Mouse (Mus musculus): ENCODE results near the gene Ccr6. TPM values are rescaled to one million over a fixed set of nuclear protein-coding genes. Genes with fewer than 3 reads are reported as not detected.

Ccr6 gene
- polyA plus RNA-seq, 1 experiment from 2014 or later = not detected

DNA sequence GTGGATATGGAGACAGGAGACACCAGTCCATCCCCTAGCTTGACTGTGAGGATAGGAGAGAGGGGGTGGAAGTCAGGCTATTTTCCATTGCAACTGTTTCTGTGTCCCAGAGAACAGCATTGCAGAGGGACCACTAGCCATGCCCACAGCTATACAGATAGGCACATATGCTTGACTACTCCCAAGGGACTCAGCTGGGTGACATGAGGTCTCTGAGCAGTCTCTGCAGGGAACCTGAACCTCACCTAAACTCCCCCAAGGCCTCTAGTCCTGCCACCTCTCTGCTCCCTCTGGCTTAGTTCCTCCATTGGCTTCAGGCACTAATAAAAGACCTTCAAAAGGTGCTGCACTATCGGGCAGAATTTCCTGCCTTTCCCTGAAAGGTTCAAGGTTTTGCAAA is 11.8 kb upstream of the Ccr6 start:
- DNase-seq (ENCODE audit: low spot score) (no peak), ATAC-seq (replicated peaks; ENCODE audit: insufficient number of reproducible peaks, low FRiP score, low TSS enrichment, low read depth) (no peak)
- Histone ChIP-seq H3K4me2 (ENCODE audit: low read depth, low read length) (no peak overlapping the region), H3K4me1 (ENCODE audit: control insufficient read depth, insufficient read depth, low read length) (no peaks in the 10 kb centered on the region), H3K27me3 (ENCODE audit: control insufficient read depth, insufficient read depth, low read length) (no peaks in the 10 kb centered on the region), H3K4me3 (ENCODE audit: low read depth, low read length) (no peak overlapping the region), H3K36me3 (replicated peaks; ENCODE audit: control insufficient read depth, insufficient read depth, low read depth, low read length) (no peaks in the 10 kb centered on the region), H3K27ac (replicated peaks; ENCODE audit: low read depth, low read length) (no peak overlapping the region), H3K9me3 (replicated peaks; ENCODE audit: control insufficient read depth, low read length) (no peaks in the 10 kb centered on the region), H3K9ac (replicated peaks; ENCODE audit: low read length) (no peak overlapping the region)
- 87% methylated on average over 1 of the region's 1 CpGs for WGBS

- ATAC-seq (replicated peaks; ENCODE audit: insufficient number of reproducible peaks, low FRiP score, low TSS enrichment, low read depth) (no peak), DNase-seq (ENCODE audit: low spot score) (no peak)
- Histone ChIP-seq H3K9me3 (replicated peaks; ENCODE audit: control insufficient read depth, low read length) (no peaks in the 10 kb centered on the region), H3K4me3 (ENCODE audit: low read depth, low read length) (no peak overlapping the region), H3K4me1 (ENCODE audit: control insufficient read depth, insufficient read depth, low read length) (no peaks in the 10 kb centered on the region), H3K36me3 (replicated peaks; ENCODE audit: control insufficient read depth, insufficient read depth, low read depth, low read length) (no peaks in the 10 kb centered on the region), H3K4me2 (ENCODE audit: low read depth, low read length) (no peak overlapping the region), H3K27ac (replicated peaks; ENCODE audit: low read depth, low read length) (no peak overlapping the region), H3K27me3 (ENCODE audit: control insufficient read depth, insufficient read depth, low read length) (no peaks in the 10 kb centered on the region), H3K9ac (replicated peaks; ENCODE audit: low read length) (no peak overlapping the region)
- 89% methylated on average over 2 of the region's 2 CpGs for WGBS
These were observed 10.7 kb upstream of the Ccr6 start for GRCm38 (mm10) chr17:8225166-8225565.

DNA sequence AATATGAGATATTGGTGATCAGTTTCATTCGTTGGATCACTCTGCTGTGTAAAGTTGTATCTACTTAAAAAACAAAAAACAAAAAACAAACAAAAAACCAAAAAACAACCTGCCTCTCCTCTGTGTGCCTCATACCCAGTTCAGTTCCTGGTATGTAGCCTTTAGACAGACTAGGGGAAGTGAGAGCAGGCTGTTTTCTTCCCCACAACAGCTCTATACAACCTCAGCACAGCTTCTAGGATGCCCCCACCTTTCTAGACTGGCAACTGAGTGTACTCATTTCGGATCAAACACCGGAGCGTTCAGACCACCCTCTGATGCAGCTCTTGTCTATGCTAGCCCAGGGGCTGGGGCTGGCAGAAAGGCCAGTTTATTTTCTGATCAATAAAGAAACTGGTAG is 10.1 kb upstream of the Ccr6 start:
- Histone ChIP-seq H3K4me2 (ENCODE audit: low read depth, low read length) (no peak overlapping the region), H3K4me3 (ENCODE audit: low read depth, low read length) (no peak overlapping the region), H3K9me3 (replicated peaks; ENCODE audit: control insufficient read depth, low read length) (no peaks in the 10 kb centered on the region), H3K9ac (replicated peaks; ENCODE audit: low read length) (no peak overlapping the region), H3K4me1 (ENCODE audit: control insufficient read depth, insufficient read depth, low read length) (no peaks in the 10 kb centered on the region), H3K27me3 (ENCODE audit: control insufficient read depth, insufficient read depth, low read length) (no peaks in the 10 kb centered on the region), H3K36me3 (replicated peaks; ENCODE audit: control insufficient read depth, insufficient read depth, low read depth, low read length) (no peaks in the 10 kb centered on the region), H3K27ac (replicated peaks; ENCODE audit: low read depth, low read length) (no peak overlapping the region)
- DNase-seq (ENCODE audit: low spot score) = no peak
- no peak for ATAC-seq (replicated peaks; ENCODE audit: insufficient number of reproducible peaks, low FRiP score, low TSS enrichment, low read depth)
- WGBS = 73% methylated on average over 4 of the region's 4 CpGs

- Histone ChIP-seq H3K27me3 (ENCODE audit: control insufficient read depth, insufficient read depth, low read length) (no peaks in the 10 kb centered on the region), H3K4me3 (ENCODE audit: low read depth, low read length) (no peak overlapping the region), H3K27ac (replicated peaks; ENCODE audit: low read depth, low read length) (no peak overlapping the region), H3K9ac (replicated peaks; ENCODE audit: low read length) (no peak overlapping the region), H3K36me3 (replicated peaks; ENCODE audit: control insufficient read depth, insufficient read depth, low read depth, low read length) (no peaks in the 10 kb centered on the region), H3K4me1 (ENCODE audit: control insufficient read depth, insufficient read depth, low read length) (no peaks in the 10 kb centered on the region), H3K9me3 (replicated peaks; ENCODE audit: control insufficient read depth, low read length) (no peaks in the 10 kb centered on the region), H3K4me2 (ENCODE audit: low read depth, low read length) (no peak overlapping the region)
- 42% methylated on average over 9 of the region's 9 CpGs for WGBS
- DNase-seq (ENCODE audit: low spot score) (no peak), ATAC-seq (replicated peaks; ENCODE audit: insufficient number of reproducible peaks, low FRiP score, low TSS enrichment, low read depth) (no peak)
These were observed 7.2 kb upstream of the Ccr6 start for GRCm38 (mm10) chr17:8228622-8229021.

DNA sequence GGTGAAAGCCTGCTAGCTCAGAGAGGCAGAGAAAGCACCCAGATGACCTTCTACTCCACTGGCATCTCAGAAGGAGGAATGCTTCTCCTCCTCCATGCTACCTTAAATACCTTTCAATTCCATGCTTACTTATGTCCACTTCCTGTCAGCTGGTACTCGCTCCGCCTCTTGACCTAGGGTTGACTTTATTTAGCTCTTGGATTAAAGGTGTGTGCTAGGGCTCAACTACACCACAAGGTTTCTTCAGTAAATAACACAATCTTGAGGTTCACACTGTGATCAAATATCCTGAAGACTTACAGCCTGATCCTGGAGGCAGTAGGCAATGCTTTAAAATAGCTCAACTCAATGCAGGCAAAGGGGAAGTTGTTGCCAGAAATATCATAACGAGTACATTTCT is 6.2 kb upstream of the Ccr6 start:
- H3K36me3 ChIP-seq (replicated peaks; ENCODE audit: control insufficient read depth, insufficient read depth, low read depth, low read length) = no peaks in the 10 kb centered on the region
- DNase-seq (ENCODE audit: low spot score) (no peak), ATAC-seq (replicated peaks; ENCODE audit: insufficient number of reproducible peaks, low FRiP score, low TSS enrichment, low read depth) (no peak)
- H3K27ac ChIP-seq (replicated peaks; ENCODE audit: low read depth, low read length) = no peak overlapping the region
- H3K9ac ChIP-seq (replicated peaks; ENCODE audit: low read length) = no peak overlapping the region
- WGBS = 89% methylated on average over 3 of the region's 3 CpGs
- no peaks in the 10 kb centered on the region for H3K4me1 ChIP-seq (ENCODE audit: control insufficient read depth, insufficient read depth, low read length)
- no peaks in the 10 kb centered on the region for H3K27me3 ChIP-seq (ENCODE audit: control insufficient read depth, insufficient read depth, low read length)
- no peak overlapping the region for H3K4me3 ChIP-seq (ENCODE audit: low read depth, low read length)
- H3K9me3 ChIP-seq (replicated peaks; ENCODE audit: control insufficient read depth, low read length) = no peaks in the 10 kb centered on the region
- no peak overlapping the region for H3K4me2 ChIP-seq (ENCODE audit: low read depth, low read length)

DNA sequence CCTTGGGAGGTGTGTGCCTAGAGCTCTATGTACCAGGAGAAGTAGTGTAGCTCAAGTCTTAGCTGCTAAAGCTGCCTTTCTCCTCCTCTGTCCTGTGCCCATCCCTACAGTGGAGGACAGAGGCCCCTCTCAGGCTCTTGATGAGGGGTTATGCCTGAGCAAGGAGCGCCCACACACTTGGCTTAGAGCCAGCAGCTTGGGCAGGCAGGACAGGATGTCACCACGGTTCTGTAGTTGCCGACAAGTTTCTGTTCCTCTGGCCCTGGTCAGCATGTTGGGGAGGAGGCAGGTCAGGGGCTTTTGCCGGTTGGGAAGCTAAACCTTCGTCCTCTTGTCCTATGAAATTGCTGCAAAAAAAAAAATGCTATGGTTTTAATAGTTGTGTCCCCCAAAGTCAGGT is 3.8 kb upstream of the Ccr6 start:
- Histone ChIP-seq H3K4me2 (ENCODE audit: low read depth, low read length) (no peak overlapping the region), H3K4me1 (ENCODE audit: control insufficient read depth, insufficient read depth, low read length) (no peaks in the 10 kb centered on the region), H3K9me3 (replicated peaks; ENCODE audit: control insufficient read depth, low read length) (no peaks in the 10 kb centered on the region), H3K27me3 (ENCODE audit: control insufficient read depth, insufficient read depth, low read length) (no peaks in the 10 kb centered on the region), H3K9ac (replicated peaks; ENCODE audit: low read length) (no peak overlapping the region), H3K36me3 (replicated peaks; ENCODE audit: control insufficient read depth, insufficient read depth, low read depth, low read length) (no peaks in the 10 kb centered on the region), H3K27ac (replicated peaks; ENCODE audit: low read depth, low read length) (no peak overlapping the region), H3K4me3 (ENCODE audit: low read depth, low read length) (no peak overlapping the region)
- DNase-seq (ENCODE audit: low spot score) (no peak), ATAC-seq (replicated peaks; ENCODE audit: insufficient number of reproducible peaks, low FRiP score, low TSS enrichment, low read depth) (no peak)
- WGBS = 74% methylated on average over 5 of the region's 5 CpGs

GRCm38 (mm10) chr17:8233618-8234214 is 2.1 kb upstream of the Ccr6 start:
- no peak for DNase-seq (ENCODE audit: low spot score)
- Histone ChIP-seq H3K36me3 (replicated peaks; ENCODE audit: control insufficient read depth, insufficient read depth, low read depth, low read length) (no peaks in the 10 kb centered on the region), H3K4me2 (ENCODE audit: low read depth, low read length) (no peak overlapping the region), H3K9me3 (replicated peaks; ENCODE audit: control insufficient read depth, low read length) (no peaks in the 10 kb centered on the region), H3K27me3 (ENCODE audit: control insufficient read depth, insufficient read depth, low read length) (no peaks in the 10 kb centered on the region), H3K9ac (replicated peaks; ENCODE audit: low read length) (no peak overlapping the region), H3K27ac (replicated peaks; ENCODE audit: low read depth, low read length) (no peak overlapping the region), H3K4me3 (ENCODE audit: low read depth, low read length) (no peak overlapping the region), H3K4me1 (ENCODE audit: control insufficient read depth, insufficient read depth, low read length) (no peaks in the 10 kb centered on the region)
- no peak for ATAC-seq (replicated peaks; ENCODE audit: insufficient number of reproducible peaks, low FRiP score, low TSS enrichment, low read depth)
- WGBS = 74% methylated on average over 15 of the region's 15 CpGs

DNA sequence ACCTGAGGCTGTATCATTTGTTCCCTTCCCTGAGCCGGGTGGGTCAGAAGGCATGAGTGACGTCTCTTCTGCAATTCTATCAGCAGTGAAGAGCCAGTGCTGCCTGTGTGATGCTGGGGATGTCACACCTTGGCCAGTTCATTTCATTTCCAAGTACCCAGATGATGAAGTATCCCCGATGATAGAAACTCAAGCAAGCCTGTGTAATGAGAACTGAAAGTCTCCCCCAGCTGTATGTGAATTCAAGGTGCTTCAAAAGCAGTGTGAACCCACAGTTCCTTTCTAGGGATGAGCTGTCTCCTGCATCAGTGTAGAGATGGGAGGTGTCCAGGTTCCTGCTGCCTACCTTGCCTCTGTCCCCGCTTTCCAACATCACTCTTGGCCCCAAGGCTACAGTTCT is 1.3 kb upstream of the Ccr6 start:
- Histone ChIP-seq H3K4me1 (ENCODE audit: control insufficient read depth, insufficient read depth, low read length) (no peaks in the 10 kb centered on the region), H3K36me3 (replicated peaks; ENCODE audit: control insufficient read depth, insufficient read depth, low read depth, low read length) (no peaks in the 10 kb centered on the region), H3K27ac (replicated peaks; ENCODE audit: low read depth, low read length) (no peak overlapping the region), H3K4me2 (ENCODE audit: low read depth, low read length) (no peak overlapping the region), H3K9ac (replicated peaks; ENCODE audit: low read length) (no peak overlapping the region), H3K9me3 (replicated peaks; ENCODE audit: control insufficient read depth, low read length) (no peaks in the 10 kb centered on the region), H3K27me3 (ENCODE audit: control insufficient read depth, insufficient read depth, low read length) (no peaks in the 10 kb centered on the region), H3K4me3 (ENCODE audit: low read depth, low read length) (no peak overlapping the region)
- 81% methylated on average over 4 of the region's 4 CpGs for WGBS
- DNase-seq (ENCODE audit: low spot score) (no peak), ATAC-seq (replicated peaks; ENCODE audit: insufficient number of reproducible peaks, low FRiP score, low TSS enrichment, low read depth) (no peak)
